Mouse (Mus musculus): ENCODE results near the gene Tacc3.

The Tacc3 gene

DNA sequence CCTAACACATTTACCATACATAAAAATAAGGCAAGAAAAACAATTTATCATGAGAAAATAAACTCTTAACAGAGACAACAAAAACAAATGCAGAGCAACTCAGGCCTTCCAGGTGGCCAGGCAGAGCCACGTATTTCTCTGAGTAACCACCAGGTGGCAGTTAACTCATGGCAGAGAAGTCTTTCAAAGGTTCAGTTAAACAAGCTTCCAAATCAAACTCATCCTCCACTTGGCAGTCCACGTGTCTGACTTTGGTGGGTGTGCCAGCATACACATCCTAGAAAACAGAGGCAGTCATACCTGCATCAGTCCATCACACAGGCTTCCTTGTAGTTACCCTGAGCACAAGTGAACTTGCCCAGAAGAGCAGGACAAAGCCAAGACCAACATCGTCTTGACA, 17.3 kb upstream of the Tacc3 start:
- CTCF ChIA-PET = interaction anchor here (0.7 to 3.2 kb wide), 14 partner anchors 8 to 292 kb away, joined by 3 to 16 read pairs (median 4); partner anchors contain the start of genes Slbp (in 2 of the 4), Fam53a (in 1 of the 4) and Gm9903 (in 1 of the 4)
- POLR2A ChIA-PET = interaction anchor here (0.8 to 9.8 kb wide), 14 partner anchors 10 to 150 kb away, joined by 3 to 307 read pairs (median 6); partner anchors contain the start of genes Slbp (in 4 of the 4), Fam53a (in 3 of the 4), Gm9903 (in 3 of the 4) and Fgfr3 (in 1 of the 4)

GRCm38 (mm10) chr5:33651017-33651416, 6.9 kb upstream of the Tacc3 start:
- POLR2A ChIA-PET = interaction anchor here (0.6 to 15.0 kb wide), 55 partner anchors 9 to 1336 kb away, joined by 3 to 307 read pairs (median 10); partner anchors contain the start of genes Fam53a (in 4 of the 4), Gm9903 (in 4 of the 4), Fgfr3 (in 2 of the 4) and Letm1 (in 2 of the 4)
- CTCF ChIA-PET = interaction anchor here in 3 of 4 experiments (0.6 to 2.3 kb wide), 5 partner anchors 10 to 43 kb away, joined by 3 to 15 read pairs (median 5); no protein-coding TSS in a partner anchor

GRCm38 (mm10) chr5:33651541-33651920, 6.4 kb upstream of the Tacc3 start:
- ChIA-PET CTCF (interaction anchor here in 3 of 4 experiments (0.6 to 2.3 kb wide), 9 partner anchors 10 to 86 kb away, joined by 3 to 15 read pairs (median 4); partner anchors contain the start of genes Fam53a (in 1 of the 3) and Gm9903 (in 1 of the 3)), POLR2A (interaction anchor here (0.6 to 15.0 kb wide), 119 partner anchors 9 to 1923 kb away, joined by 3 to 307 read pairs (median 6); partner anchors contain the start of genes Fam53a (in 4 of the 4), Gm9903 (in 4 of the 4), Nelfa (in 3 of the 4) and Ctbp1 (in 2 of the 4))

DNA sequence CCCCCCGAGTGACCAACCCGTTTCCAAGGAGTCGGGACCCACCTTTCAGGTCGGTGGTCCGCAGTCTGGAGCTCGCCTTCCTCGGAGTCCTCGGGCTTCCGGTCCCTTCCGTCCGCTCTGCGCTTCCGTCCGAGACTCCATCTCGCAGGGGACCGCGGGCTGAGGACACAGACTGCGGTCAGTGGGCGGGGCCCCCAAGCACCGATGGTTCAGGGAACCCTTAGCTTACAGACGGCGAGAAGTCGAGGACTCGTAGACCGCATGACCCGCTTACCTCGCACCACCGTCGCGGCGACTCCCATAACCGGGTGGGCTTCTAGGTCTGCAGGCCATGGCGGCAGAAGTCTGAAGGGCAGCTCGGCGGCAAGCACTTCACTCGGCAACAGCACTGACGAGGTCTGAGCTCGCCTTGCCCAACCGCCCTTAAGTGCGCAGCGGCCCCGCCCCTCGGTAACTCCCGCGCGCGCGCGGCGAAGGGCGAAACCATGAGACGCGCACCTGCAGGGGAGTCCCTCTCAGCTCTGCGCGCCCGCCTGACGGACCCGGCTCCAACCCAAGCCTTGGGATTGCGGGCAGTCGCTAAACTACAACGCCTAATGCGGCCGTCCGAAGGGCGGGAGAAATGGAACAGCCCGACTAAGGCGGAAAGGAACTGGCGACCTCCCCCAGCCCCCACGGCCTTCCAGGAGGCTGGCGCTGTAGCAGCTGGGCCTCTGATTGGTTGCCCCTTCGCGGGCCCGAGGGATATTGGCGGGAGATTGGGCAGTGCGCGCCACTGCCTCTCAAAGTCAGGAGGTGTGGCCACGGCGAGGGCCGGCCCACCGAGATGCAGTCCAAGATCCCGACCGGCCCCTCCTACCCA, 5.8 kb upstream of the Tacc3 start, which contains the start of gene Slbp:
Gene Slbp (minus strand): TSS at position 654 of the 862 bp plus-strand sequence.
- POLR2A ChIA-PET = interaction anchor here (0.5 to 15.0 kb wide), 145 partner anchors 8 to 1923 kb away, joined by 3 to 307 read pairs (median 5); partner anchors contain the start of genes Fam53a (in 4 of the 4), Gm9903 (in 4 of the 4), Nelfa (in 3 of the 4) and Rnf4 (in 3 of the 4)

DNA sequence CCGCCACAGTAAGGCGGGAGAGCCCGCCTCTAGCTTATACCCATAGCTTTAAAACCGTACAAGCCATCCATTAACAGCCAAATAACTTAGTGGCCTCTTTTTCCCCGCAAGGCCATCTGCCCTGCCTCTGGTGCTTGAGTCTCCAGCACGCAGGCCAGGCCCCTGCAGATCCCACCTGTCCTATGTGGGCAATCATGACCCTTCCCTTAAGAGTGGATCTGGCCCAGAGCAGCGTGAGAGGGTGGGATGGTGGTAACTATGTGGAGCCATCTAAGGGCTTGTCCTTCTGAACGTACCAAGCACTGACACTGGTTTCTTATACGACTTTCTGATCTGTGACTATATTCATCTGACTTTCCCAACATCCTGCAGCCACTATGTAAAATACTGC, 5.2 kb upstream of the Tacc3 start:
- ChIA-PET POLR2A (interaction anchor here (0.5 to 15.0 kb wide), 123 partner anchors 8 to 1922 kb away, joined by 3 to 307 read pairs (median 5); partner anchors contain the start of genes Fam53a (in 4 of the 4), Gm9903 (in 4 of the 4), Nelfa (in 3 of the 4) and Ctbp1 (in 2 of the 4)), CTCF (interaction anchor here in 2 of 4 experiments (0.7 to 2.3 kb wide), 9 partner anchors 12 to 157 kb away, joined by 3 to 15 read pairs (median 4); partner anchors contain the start of genes Fam53a (in 1 of the 2) and Gm9903 (in 1 of the 2))

More for the DNA sequence above, 5.8 kb upstream of the Tacc3 start, which contains the start of gene Slbp:
- CTCF ChIA-PET = interaction anchor here in 2 of 4 experiments (0.7 to 2.3 kb wide), 11 partner anchors 11 to 156 kb away, joined by 3 to 15 read pairs (median 4); partner anchors contain the start of genes Fam53a (in 1 of the 2) and Gm9903 (in 1 of the 2)

- CTCF ChIA-PET = interaction anchor here in 1 of 4 experiments (0.6 kb wide), 2 partner anchors 83 to 930 kb away, joined by 3 read pairs; no protein-coding TSS in a partner anchor
- POLR2A ChIA-PET = interaction anchor here in 3 of 4 experiments (0.6 to 15.0 kb wide), 9 partner anchors 7 to 230 kb away, joined by 3 to 307 read pairs (median 4); partner anchors contain the start of gene Fam53a (in 1 of the 3)
Measured at GRCm38 (mm10) chr5:33654424-33654823, 3.5 kb upstream of the Tacc3 start.

DNA sequence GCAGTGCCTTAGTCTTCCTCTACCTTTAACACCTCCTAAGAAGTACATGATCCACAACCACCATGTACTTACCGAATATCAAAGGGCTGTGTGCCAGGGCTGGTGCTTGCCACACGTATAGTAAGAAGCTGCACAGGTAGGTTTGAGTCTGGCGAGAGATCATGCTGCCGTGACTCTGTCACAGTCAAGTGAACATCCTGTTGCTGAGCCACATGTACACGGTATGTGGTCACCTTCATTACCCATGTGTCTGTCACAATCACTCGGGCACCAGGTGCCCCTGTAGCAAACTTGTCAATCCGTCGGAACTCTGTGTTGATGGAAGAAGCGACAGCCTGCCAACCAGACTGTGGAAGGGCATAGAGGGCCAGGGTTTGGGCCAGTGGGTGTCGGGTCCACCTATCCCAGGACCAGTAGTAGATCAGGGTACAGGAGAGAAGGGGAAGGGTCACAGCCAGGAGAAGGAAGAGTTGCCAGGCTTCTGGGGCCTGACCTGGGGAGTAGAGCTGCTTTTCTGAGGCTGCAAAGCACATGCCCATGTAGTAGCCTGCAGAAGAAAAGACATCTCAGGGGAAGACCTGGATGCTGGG, 2.6 kb upstream of the Tacc3 start:
- CTCF ChIA-PET = interaction anchor here in 1 of 4 experiments (0.6 kb wide), 1 partner anchor 82 kb away, joined by 3 read pairs; no protein-coding TSS in a partner anchor
- POLR2A ChIA-PET = interaction anchor here in 3 of 4 experiments (0.6 to 15.0 kb wide), 12 partner anchors 8 to 282 kb away, joined by 3 to 307 read pairs (median 4); partner anchors contain the start of gene Fam53a (in 1 of the 3)

DNA sequence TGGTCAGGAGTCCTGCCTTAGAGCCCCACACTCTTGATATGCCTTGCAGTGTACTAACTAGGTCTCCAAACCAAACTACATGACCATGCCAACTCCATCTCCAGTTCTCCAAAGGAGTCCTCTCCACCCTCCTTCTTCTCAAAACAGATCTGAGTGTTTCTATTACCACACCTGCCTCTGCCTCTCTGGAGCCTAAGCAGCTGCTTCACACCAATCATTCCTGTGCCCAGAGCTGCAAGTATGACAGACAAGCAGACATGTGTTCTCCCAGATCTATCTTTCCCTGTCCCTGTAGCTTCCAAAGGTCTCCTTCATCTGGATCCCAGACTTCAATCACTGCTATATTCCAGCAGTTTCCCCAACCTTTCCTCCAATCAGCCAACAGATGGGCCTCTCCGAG, 1.2 kb upstream of the Tacc3 start:
- ChIA-PET POLR2A (interaction anchor here in 3 of 4 experiments (0.6 to 15.0 kb wide), 18 partner anchors 9 to 713 kb away, joined by 3 to 307 read pairs (median 6); partner anchors contain the start of genes Gm9903 (in 3 of the 3), Fam53a (in 2 of the 3), Letm1 (in 2 of the 3) and Fam193a (in 1 of the 3)), CTCF (interaction anchor here in 1 of 4 experiments (0.5 kb wide), 1 partner anchor 22 kb away, joined by 3 read pairs; no protein-coding TSS in a partner anchor)

GRCm38 (mm10) chr5:33657251-33657786, 609 bp upstream of the Tacc3 start:
- ChIA-PET POLR2A (interaction anchor here in 3 of 4 experiments (0.6 to 15.0 kb wide), 33 partner anchors 9 to 712 kb away, joined by 3 to 307 read pairs (median 4); partner anchors contain the start of genes Gm9903 (in 3 of the 3), Fam53a (in 2 of the 3), Letm1 (in 2 of the 3) and Fam193a (in 1 of the 3)), CTCF (interaction anchor here in 1 of 4 experiments (0.5 kb wide), 1 partner anchor 23 kb away, joined by 3 read pairs; no protein-coding TSS in a partner anchor)

- ChIA-PET CTCF (interaction anchor here in 1 of 4 experiments (0.8 kb wide), 1 partner anchor 79 kb away, joined by 3 read pairs; no protein-coding TSS in a partner anchor), POLR2A (interaction anchor here (0.5 to 15.0 kb wide), 41 partner anchors 7 to 804 kb away, joined by 3 to 307 read pairs (median 4); partner anchors contain the start of genes Gm9903 (in 3 of the 4), Fam53a (in 2 of the 4), Letm1 (in 2 of the 4) and Nelfa (in 1 of the 4))
Measured at GRCm38 (mm10) chr5:33658664-33659050, 729 bp downstream of the Tacc3 start.

- CTCF ChIA-PET = interaction anchor here in 1 of 4 experiments (0.8 to 1.0 kb wide), 2 partner anchors 27 to 70 kb away, joined by 3 read pairs; no protein-coding TSS in a partner anchor
- POLR2A ChIA-PET = interaction anchor here in 3 of 4 experiments (0.8 to 11.2 kb wide), 14 partner anchors 8 to 33 kb away, joined by 3 to 97 read pairs (median 6); partner anchors contain the start of genes Slbp (in 3 of the 3), Tacc3 (in 2 of the 3) and Tmem129 (in 2 of the 3)
Measured at GRCm38 (mm10) chr5:33668223-33668622, 10.3 kb downstream of the Tacc3 start.

DNA sequence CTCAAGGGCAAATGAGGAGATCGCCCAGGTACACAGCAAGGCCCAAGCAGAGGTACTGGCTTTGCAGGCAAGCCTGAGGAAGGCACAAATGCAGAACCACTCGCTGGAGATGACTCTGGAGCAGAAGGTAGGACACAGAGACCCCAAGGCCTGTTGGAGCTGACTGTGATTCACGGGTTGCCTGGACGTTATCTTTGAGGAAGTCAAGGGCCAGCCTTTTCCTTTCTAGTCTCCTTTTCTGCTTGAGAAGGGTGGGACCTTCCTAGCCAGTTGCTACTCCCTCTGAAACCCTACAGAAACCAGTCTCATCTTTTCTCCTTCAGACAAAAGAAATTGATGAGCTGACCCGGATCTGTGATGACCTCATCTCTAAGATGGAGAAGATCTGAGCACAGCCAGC, 13.7 kb downstream of the Tacc3 start:
- CTCF ChIA-PET = interaction anchor here in 2 of 4 experiments (0.6 to 1.9 kb wide), 5 partner anchors 19 to 88 kb away, joined by 3 to 6 read pairs (median 3); partner anchors contain the start of gene Slbp (in 2 of the 2)
- POLR2A ChIA-PET = interaction anchor here in 3 of 4 experiments (0.6 to 11.2 kb wide), 15 partner anchors 9 to 664 kb away, joined by 3 to 97 read pairs (median 4); partner anchors contain the start of genes Slbp (in 3 of the 3), Tacc3 (in 2 of the 3), Tmem129 (in 2 of the 3) and Gm9903 (in 1 of the 3)

DNA sequence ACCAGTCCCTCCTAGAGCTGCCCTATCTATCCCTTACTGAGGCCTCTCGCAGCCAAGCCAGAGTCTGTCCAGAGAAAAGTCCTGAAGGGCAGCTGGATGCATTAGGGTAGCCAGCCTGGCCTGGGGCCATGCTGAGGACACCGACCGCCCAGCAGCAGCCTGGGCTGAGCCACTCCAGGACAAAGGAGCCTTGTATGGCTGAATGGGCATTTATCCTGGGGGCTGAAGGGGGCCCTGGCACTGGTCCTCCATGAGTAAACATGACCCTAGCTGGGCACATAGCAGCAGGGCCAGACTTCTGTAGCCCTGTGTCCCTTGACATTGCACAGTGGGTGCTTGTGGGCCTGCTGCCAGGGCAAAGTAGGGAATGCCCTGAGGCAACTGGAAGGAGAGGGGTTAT, 16.5 kb downstream of the Tacc3 start:
- ChIA-PET POLR2A (interaction anchor here in 3 of 4 experiments (1.0 to 11.2 kb wide), 15 partner anchors 10 to 108 kb away, joined by 3 to 97 read pairs (median 3); partner anchors contain the start of genes Slbp (in 2 of the 3), Tacc3 (in 2 of the 3), Tmem129 (in 2 of the 3) and Letm1 (in 1 of the 3)), CTCF (interaction anchor here in 3 of 4 experiments (1.4 to 6.0 kb wide), 3 partner anchors 63 to 65 kb away, joined by 4 to 49 read pairs (median 21); no protein-coding TSS in a partner anchor)

- CTCF ChIA-PET = interaction anchor here (0.7 to 6.0 kb wide), 17 partner anchors 10 to 278 kb away, joined by 3 to 49 read pairs (median 4); partner anchors contain the start of genes Slbp (in 2 of the 4), Fam53a (in 1 of the 4), Fgfr3 (in 1 of the 4) and Gm9903 (in 1 of the 4)
Measured at GRCm38 (mm10) chr5:33675964-33676363, 18.0 kb downstream of the Tacc3 start.

DNA sequence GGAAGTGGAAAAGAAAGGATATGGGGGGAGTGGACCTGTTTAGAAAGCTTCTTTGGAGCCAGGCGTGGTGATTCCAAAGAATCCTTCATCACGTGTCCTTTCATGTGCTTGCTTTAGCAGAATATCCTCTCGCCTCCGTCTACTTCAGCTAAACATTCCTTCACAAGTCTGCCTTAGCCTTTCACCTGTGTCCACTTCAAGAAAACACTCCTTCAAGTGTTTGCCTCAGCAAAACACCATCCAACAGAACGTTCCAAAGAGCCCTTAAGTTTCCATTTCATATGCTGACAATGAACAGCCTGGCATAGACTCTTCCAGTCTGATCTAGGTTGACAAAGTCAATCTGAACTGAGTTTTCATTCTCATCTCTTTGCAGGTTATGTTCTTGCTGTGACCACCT, 20.3 kb downstream of the Tacc3 start:
- ChIA-PET CTCF (interaction anchor here (0.6 to 6.0 kb wide), 18 partner anchors 9 to 323 kb away, joined by 3 to 49 read pairs (median 4); partner anchors contain the start of genes Fam53a (in 1 of the 4), Gm9903 (in 1 of the 4) and Nsd2 (in 1 of the 4)), POLR2A (interaction anchor here in 3 of 4 experiments (0.6 to 9.3 kb wide), 24 partner anchors 10 to 152 kb away, joined by 3 to 64 read pairs (median 5); partner anchors contain the start of genes Fam53a (in 2 of the 3), Gm9903 (in 2 of the 3), Slbp (in 2 of the 3) and Fgfr3 (in 1 of the 3))

More at GRCm38 (mm10) chr5:33675964-33676363, 18.0 kb downstream of the Tacc3 start:
- POLR2A ChIA-PET = interaction anchor here in 2 of 4 experiments (0.9 to 11.2 kb wide), 14 partner anchors 8 to 112 kb away, joined by 3 to 97 read pairs (median 4); partner anchors contain the start of genes Slbp (in 2 of the 2), Fgfr3 (in 1 of the 2), Letm1 (in 1 of the 2) and Tacc3 (in 1 of the 2)
